Mouse (Mus musculus) lung, adult 2 months (tissue): ENCODE measurements around the gene Fcor.

Experiments
- CTCF ChIP-seq: fragments of 200-500 bp; IDR thresholded peaks from 2 replicates; pipeline ENCODE4 v1.5.1; 2011; ENCODE audit warnings: mild to moderate bottlenecking, low read length, control low read depth; ENCODE audit not compliant: insufficient read depth
- POLR2A ChIP-seq: fragments of 200-500 bp; IDR thresholded peaks from 2 replicates; pipeline ENCODE4 v1.6.1; 2011; ENCODE audit warnings: low read depth, mild to moderate bottlenecking, control low read depth, low read length, borderline replicate concordance; ENCODE audit errors: extremely low read depth

DNA sequence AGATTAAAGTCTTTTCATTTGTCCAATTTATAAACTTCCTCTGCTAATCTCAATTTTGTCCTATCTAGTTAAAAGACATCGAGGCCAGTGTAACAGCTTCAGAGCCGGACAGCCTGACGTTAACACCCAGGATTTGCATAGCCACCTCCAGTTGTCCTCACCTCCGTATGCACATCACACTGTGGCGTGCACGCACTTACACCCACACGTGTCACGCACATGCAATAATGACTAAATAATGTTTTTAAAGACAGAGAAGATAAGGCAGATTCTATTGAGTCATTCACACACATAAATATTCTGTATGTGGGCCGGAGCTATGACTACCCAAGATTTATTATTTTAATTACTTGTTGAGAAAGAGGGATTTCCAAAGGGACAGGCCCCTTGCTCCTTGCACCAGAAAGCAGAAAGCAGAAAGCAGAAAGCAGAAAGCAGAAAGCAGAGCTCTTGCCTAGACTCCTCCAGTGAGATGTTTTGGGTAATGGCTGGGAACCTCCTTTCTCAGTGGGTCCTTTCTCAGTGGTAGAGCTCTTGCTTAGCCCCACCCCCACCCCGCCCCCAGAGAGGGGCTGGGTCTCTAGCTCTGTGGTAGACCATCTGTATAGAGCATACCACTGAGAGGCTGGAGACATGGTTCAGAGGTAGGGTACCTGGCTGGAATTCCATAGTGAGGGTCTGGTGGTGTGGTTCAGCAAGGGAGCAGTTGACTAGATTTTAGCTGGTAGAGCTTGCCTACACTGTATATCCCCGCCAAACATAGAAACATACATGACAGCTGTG is 17.2 kb downstream of the Fcor start:
- TF ChIP-seq POLR2A (no peak), CTCF (no peak)
